Mouse (Mus musculus): Measurements from ENCODE around the gene Arap2.
A peak's percentile ranks its signal among the peaks of the same experiment; 100 is the strongest.
"Not testable (repeated sequence)": the region's sequence is repeated elsewhere in the genome, so short reads cannot be mapped to it uniquely, and the experiment has no call there.

Gene Arap2

GRCm38 (mm10) chr5:62743220-62743922, 22.6 kb downstream of the Arap2 start:
- no peak for DNase-seq (ENCODE audit: low read depth, low spot score)

GRCm38 (mm10) chr5:62739451-62740415, 26.2 kb downstream of the Arap2 start:
- DNase-seq (ENCODE audit: low read depth, low spot score), result no peak

GRCm38 (mm10) chr5:62730573-62730972, 35.4 kb downstream of the Arap2 start:
- DNase-seq (ENCODE audit: low read depth, low spot score), result not testable (repeated sequence)

- no peak for DNase-seq (ENCODE audit: low read depth, low spot score)
Observed at GRCm38 (mm10) chr5:62725551-62725950, 40.4 kb downstream of the Arap2 start.

GRCm38 (mm10) chr5:62723261-62724105, 42.5 kb downstream of the Arap2 start:
- no peak for DNase-seq (ENCODE audit: low read depth, low spot score)

- no peak for DNase-seq (ENCODE audit: low read depth, low spot score)
Observed at GRCm38 (mm10) chr5:62716468-62716867, 49.5 kb downstream of the Arap2 start.

GRCm38 (mm10) chr5:62715977-62716376, 50.0 kb downstream of the Arap2 start:
- DNase-seq (ENCODE audit: low read depth, low spot score), result no peak

GRCm38 (mm10) chr5:62715436-62715835, 50.5 kb downstream of the Arap2 start:
- DNase-seq (ENCODE audit: low read depth, low spot score), result no peak

GRCm38 (mm10) chr5:62710955-62711354, 55.0 kb downstream of the Arap2 start:
- DNase-seq (ENCODE audit: low read depth, low spot score), result no peak

- peak; percentile 13 for DNase-seq (ENCODE audit: low read depth, low spot score)
Observed at GRCm38 (mm10) chr5:62706900-62707299, 59.1 kb downstream of the Arap2 start.

- DNase-seq (ENCODE audit: low read depth, low spot score), result no peak
Observed at GRCm38 (mm10) chr5:62689965-62690364, 76.0 kb downstream of the Arap2 start.

- DNase-seq (ENCODE audit: low read depth, low spot score), result no peak
Observed at GRCm38 (mm10) chr5:62683751-62684150, 82.2 kb downstream of the Arap2 start.

- no peak for DNase-seq (ENCODE audit: low read depth, low spot score)
Observed at GRCm38 (mm10) chr5:62683207-62683606, 82.8 kb downstream of the Arap2 start.

- DNase-seq (ENCODE audit: low read depth, low spot score), result no peak
Observed at GRCm38 (mm10) chr5:62677390-62677789, 88.6 kb downstream of the Arap2 start.

GRCm38 (mm10) chr5:62672736-62673436, 93.1 kb downstream of the Arap2 start:
- DNase-seq (ENCODE audit: low read depth, low spot score), result peak; percentile 5

- DNase-seq (ENCODE audit: low read depth, low spot score), result no peak
Observed at GRCm38 (mm10) chr5:62665329-62665728, 100.6 kb downstream of the Arap2 start.

- DNase-seq (ENCODE audit: low read depth, low spot score), result no peak
Observed at GRCm38 (mm10) chr5:62664847-62665246, 101.1 kb downstream of the Arap2 start.

GRCm38 (mm10) chr5:62663206-62663605, 102.8 kb downstream of the Arap2 start:
- no peak for DNase-seq (ENCODE audit: low read depth, low spot score)

GRCm38 (mm10) chr5:62653924-62654323, 112.0 kb downstream of the Arap2 start:
- no peak for DNase-seq (ENCODE audit: low read depth, low spot score)

- DNase-seq (ENCODE audit: low read depth, low spot score), result no peak
Observed at GRCm38 (mm10) chr5:62642330-62642729, 123.6 kb downstream of the Arap2 start.

GRCm38 (mm10) chr5:62640501-62640900, 125.5 kb downstream of the Arap2 start:
- DNase-seq (ENCODE audit: low read depth, low spot score), result no peak
